Mouse (Mus musculus) CD4-positive helper T cell, adult 2 months (primary cell): ENCODE data around the gene Dtl.

Experiments used
- DNase-seq: peaks from one replicate; pipeline ENCODE4 v3.0.0-alpha.2; 2012; ENCODE audit warnings: low read depth, missing footprints, low spot score

Gene Dtl

GRCm38 (mm10) chr1:191575458-191576247 lies at the start of gene Dtl, which contains the start of gene Ints7:
Gene Dtl (minus strand): TSS chr1:191575544.
Gene Ints7 (plus strand): TSS chr1:191575636.
- peak; percentile 100 for DNase-seq

- DNase-seq: no peak
Measured at GRCm38 (mm10) chr1:191625026-191625425, 49.7 kb upstream of the Dtl start.

GRCm38 (mm10) chr1:191624492-191624891 lies 49.1 kb upstream of the Dtl start:
- DNase-seq: no peak

GRCm38 (mm10) chr1:191622801-191623200 lies 47.5 kb upstream of the Dtl start:
- DNase-seq: no peak

- DNase-seq: no peak
Measured at GRCm38 (mm10) chr1:191621096-191621495, 45.8 kb upstream of the Dtl start.

- no peak for DNase-seq
Measured at GRCm38 (mm10) chr1:191618067-191618766, 42.9 kb upstream of the Dtl start.

- no peak for DNase-seq
Measured at GRCm38 (mm10) chr1:191617589-191617988, 42.2 kb upstream of the Dtl start.

- no peak for DNase-seq
Measured at GRCm38 (mm10) chr1:191616245-191616644, 40.9 kb upstream of the Dtl start.

- no peak for DNase-seq
Measured at GRCm38 (mm10) chr1:191612877-191613276, 37.5 kb upstream of the Dtl start.

- no peak for DNase-seq
Measured at GRCm38 (mm10) chr1:191611686-191612085, 36.3 kb upstream of the Dtl start.

- DNase-seq: no peak
Measured at GRCm38 (mm10) chr1:191610357-191610756, 35.0 kb upstream of the Dtl start.

- DNase-seq: peak; percentile 24
Measured at GRCm38 (mm10) chr1:191609578-191609977, 34.2 kb upstream of the Dtl start.

- DNase-seq: no peak
Measured at GRCm38 (mm10) chr1:191609051-191609450, 33.7 kb upstream of the Dtl start.

GRCm38 (mm10) chr1:191604690-191605089 lies 29.3 kb upstream of the Dtl start:
- no peak for DNase-seq

- DNase-seq: peak; percentile 84
Measured at GRCm38 (mm10) chr1:191599210-191599609, 23.9 kb upstream of the Dtl start.

- DNase-seq: no peak
Measured at GRCm38 (mm10) chr1:191596076-191596475, 20.7 kb upstream of the Dtl start.

- DNase-seq: no peak
Measured at GRCm38 (mm10) chr1:191592016-191592720, 16.8 kb upstream of the Dtl start.

- no peak for DNase-seq
Measured at GRCm38 (mm10) chr1:191588749-191589148, 13.4 kb upstream of the Dtl start.

GRCm38 (mm10) chr1:191587062-191587461 lies 11.7 kb upstream of the Dtl start:
- DNase-seq: no peak

GRCm38 (mm10) chr1:191585704-191586103 lies 10.4 kb upstream of the Dtl start:
- DNase-seq: no peak

- DNase-seq: no peak
Measured at GRCm38 (mm10) chr1:191584483-191584882, 9.1 kb upstream of the Dtl start.

- DNase-seq: no peak
Measured at GRCm38 (mm10) chr1:191583836-191584235, 8.5 kb upstream of the Dtl start.
